Mouse (Mus musculus) limb, embryonic 10.5 days (tissue): ENCODE results near the gene Fam78a. TPM values are rescaled to one million over a fixed set of nuclear protein-coding genes. Genes with fewer than 3 reads are reported as not detected.

Experiments used
- microRNA-seq: library from miRNA; unstranded; fragments of <30 nt; microRNA quantifications from one replicate; pipeline ENCODE4, GENCODE M21; 2017
- polyA plus RNA-seq: library from polyadenylated mRNA; unstranded; fragments of >200 nt; fragmentation: Nextera tagmentation; extraction: Ambion mirVana; gene quantifications from 2 replicates; pipeline ENCODE4 v1.2.1, GENCODE M21; 2016

Gene Fam78a
- polyA plus RNA-seq, 1 experiment from 2014 or later, result 2.0 TPM

Small RNAs within 50 kb of the gene (microRNA-seq; reads per million reads assigned to microRNA genes)
- not detected for gene Mir7674

Other genes with a start within 250 kb of the Fam78a start
- gene Fibcd1, start 238.9 kb downstream of the Fam78a start, polyA plus RNA-seq, result 0.04 and 0.13 TPM in 2 replicates
- gene Lamc3, start 197.6 kb downstream of the Fam78a start, polyA plus RNA-seq, result 0.15 and 0.16 TPM in 2 replicates
- gene Aif1l, start 134.7 kb downstream of the Fam78a start, polyA plus RNA-seq, result 107 and 120 TPM in 2 replicates
- gene Nup214, start 110.4 kb downstream of the Fam78a start, polyA plus RNA-seq, result 114 and 122 TPM in 2 replicates
- gene Plpp7, start 10.7 kb upstream of the Fam78a start, polyA plus RNA-seq, result 2.8 and 3.8 TPM in 2 replicates
- 71.2 and 80.3 TPM in 2 replicates for gene Prrc2b, start 66.2 kb upstream of the Fam78a start, polyA plus RNA-seq
- 21.1 and 24.1 TPM in 2 replicates for gene Pomt1, start 151.7 kb upstream of the Fam78a start, polyA plus RNA-seq
- gene Uck1, start 175.3 kb upstream of the Fam78a start, polyA plus RNA-seq, result 69.6 and 74.0 TPM in 2 replicates
- gene Golga2, start 202.5 kb upstream of the Fam78a start, polyA plus RNA-seq, result 20.4 and 25.0 TPM in 2 replicates
- gene Swi5, start 203.2 kb upstream of the Fam78a start, polyA plus RNA-seq, result 440 and 446 TPM in 2 replicates